Mouse (Mus musculus): ENCODE data around the gene Gm21887.
A peak's percentile ranks its signal among the peaks of the same experiment; 100 is the strongest.
"Not testable (repeated sequence)": the region's sequence is repeated elsewhere in the genome, so short reads cannot be mapped to it uniquely, and the experiment has no call there.

Gm21887 gene

GRCm38 (mm10) chrX:169984331-169984730, 25.1 kb upstream of the Gm21887 start:
- peak; percentile 14 for DNase-seq

- DNase-seq, result peak; percentile 34
Measured at GRCm38 (mm10) chrX:169984853-169985252, 24.6 kb upstream of the Gm21887 start.

DNA sequence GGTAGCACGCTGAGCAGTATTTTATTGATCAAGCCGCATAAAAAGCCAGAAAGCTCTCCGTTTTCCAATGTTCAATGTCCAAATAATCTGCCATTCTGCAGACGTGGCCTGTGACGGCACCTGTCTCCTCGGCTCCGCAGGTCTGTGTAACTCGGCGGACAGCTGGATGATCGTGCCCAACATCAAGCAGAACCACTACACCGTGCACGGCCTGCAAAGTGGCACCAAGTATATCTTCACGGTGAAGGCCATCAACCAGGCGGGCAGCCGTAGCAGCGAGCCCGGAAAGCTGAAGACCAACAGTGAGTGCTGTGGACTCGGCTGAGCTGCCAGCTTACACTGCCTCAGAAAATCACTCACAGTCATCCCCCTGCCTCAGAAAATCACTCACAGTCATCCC, 23.7 kb upstream of the Gm21887 start:
- DNase-seq, result peak; percentile 68

DNA sequence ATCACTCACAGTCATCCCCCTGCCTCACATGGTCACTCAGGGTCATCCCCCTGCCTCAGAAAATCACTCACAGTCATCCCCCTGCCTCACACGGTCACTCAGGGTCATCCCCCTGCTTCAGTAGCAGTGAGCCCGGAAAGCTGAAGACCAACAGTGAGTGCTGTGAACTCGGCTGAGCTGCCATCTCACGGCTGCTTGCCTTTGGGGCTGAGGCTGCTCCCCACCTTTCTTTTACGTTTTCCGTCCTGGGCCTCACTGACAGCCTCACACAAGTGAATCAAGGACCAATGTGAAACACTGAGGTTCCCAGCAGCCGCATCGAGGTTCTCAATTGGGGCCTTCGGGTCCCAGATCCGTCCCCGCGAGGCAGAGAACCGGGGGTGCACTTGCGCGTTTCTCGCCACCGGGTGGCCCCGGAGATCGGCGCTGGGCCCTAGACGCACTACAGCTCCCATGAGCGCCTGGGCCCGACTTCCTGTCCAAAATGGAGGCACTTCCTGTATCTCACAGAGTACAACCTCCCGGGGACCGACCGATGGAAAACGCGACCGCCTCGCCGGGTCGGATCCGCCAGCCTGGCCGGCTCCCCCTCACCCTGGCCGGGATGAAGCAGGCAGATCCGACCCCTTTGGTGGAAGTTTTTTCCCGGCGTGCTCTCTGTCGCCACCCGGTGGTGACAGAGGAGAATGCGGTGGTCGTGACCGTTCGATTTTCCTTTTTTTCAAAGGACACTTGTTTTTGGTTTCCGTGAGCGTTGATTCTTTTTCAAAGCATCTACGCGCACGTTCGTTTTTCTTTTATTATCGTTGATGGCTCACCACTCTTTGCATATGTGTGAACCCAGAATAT, 22.7 kb upstream of the Gm21887 start:
- DNase-seq, result peak; percentile 93

GRCm38 (mm10) chrX:169987368-169987837, 22.1 kb upstream of the Gm21887 start:
- peak; percentile 75 for DNase-seq

DNA sequence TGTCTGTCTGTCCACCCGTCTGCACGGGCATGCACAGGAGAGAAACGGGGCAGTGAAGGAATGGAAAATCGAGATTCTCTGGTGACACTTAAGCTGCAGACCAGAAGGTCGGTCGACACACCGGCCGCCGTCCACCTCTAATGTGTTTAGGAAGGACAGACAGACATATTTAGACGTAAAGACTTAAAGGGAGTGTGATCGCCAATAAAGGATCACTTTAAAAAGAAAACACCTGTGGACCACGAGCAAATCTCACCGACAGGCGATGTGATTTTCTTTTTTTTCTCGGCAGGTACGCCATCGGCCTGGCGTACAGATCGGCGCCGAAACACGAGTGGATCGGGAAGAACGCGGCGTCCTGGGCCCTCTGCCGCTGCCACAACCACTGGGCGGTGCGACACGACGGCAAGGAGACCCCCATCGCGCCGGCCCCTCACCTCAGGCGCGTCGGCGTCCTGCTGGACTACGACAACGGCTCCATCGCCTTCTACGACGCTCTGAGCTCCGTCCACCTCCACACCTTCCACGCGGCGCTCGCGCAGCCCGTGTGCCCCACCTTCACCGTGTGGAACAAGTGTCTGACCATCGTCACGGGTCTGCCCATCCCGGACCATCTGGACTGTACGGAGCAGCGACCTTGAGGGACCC, 20.8 kb upstream of the Gm21887 start:
- peak; percentile 60 for DNase-seq

DNA sequence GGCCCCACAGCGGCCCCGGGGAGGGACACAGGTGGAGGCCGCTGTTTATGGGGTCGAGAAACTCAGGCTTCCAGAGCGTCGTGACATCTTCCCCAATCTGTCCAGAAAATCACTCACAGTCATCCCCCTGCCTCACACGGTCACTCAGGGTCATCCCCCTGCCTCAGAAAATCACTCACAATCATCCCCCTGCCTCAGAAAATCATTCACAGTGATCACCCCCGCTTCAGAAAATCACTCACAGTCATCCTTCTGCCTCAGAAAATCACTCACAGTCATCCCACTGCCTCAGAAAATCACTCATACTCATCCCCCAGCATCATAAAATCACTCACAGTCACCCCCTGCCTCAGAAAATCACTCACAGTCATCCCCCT, 20.3 kb upstream of the Gm21887 start:
- DNase-seq, result not testable (repeated sequence)

DNA sequence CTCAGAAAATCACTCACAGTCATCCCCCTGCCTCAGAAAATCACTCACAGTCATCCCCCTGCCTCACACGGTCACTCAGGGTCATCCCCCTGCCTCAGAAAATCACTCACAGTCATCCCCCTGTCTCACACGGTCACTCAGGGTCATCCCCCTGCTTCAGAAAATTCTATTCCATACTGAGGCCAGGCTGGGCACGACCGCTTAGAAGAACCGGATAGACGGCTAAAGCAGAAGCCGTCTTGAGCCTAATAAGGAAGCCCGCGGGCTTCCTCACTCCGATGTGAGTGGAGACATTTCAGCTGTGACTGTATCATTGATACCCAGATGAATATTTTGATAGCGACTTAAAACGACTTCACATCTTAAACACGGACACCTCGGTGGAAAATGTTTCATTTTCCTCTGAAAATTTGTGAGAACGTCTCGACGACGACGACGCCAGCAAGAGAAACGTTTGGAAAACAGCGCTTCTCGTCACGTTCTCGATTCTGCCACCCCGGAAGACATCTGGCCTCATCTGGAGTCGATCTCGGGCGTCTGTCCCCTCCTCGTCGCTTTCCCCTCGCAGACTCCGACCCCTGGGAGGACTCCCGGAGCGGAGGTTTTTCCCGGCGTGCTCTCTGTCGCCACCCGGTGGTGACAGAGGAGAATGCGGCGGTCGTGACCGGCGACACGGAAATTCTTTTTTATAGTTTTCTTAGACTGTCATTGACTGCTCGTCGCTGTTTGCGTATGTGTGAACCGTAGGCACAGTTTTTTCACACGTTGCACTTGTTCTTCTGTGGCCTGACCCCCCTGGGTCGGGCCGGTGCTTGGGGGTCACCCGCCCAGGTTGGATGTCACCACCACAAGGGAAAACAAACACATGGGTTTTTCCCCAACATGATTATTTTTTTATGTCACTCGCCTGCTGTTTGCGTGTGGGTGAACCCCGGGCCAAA, 19.5 kb upstream of the Gm21887 start:
- DNase-seq, result peak; percentile 65

DNA sequence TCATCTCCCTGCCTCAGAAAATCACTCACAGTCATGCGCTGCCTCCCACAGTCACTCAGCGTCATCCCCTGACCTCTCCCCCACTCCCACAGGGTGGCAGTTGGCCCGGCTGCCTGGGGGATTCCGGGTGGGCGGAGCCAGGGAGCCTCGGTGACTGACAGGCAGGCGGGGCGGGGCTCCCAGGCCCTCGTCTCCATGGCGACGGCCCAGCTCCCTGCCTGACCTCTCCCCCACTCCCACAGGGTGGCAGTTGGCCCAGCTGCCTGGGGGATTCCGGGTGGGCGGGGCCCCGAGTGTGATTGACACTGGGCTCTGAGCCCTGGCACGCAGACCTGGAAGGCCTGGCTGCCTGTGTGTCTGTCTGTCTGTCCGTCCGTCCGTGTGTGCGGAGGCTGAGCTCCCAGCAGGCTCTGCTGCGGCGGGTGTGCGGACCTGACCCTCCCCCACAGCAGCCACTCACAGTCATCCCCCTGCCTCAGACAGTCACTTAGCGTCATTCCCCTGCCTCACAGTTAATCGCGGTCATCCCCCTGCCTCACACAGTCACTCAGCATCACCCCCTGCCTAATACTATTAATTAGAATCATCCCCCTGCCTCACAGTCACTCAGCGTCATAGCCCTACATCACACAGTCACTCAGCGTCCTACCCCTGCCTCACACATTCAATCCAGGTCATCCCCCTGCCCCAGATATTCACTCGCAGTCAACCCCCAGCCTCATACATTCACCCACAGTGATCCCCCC, 18.2 kb upstream of the Gm21887 start:
- DNase-seq, result peak; percentile 92

GRCm38 (mm10) chrX:169992086-169992930, 17.2 kb upstream of the Gm21887 start:
- not testable (repeated sequence) for DNase-seq

DNA sequence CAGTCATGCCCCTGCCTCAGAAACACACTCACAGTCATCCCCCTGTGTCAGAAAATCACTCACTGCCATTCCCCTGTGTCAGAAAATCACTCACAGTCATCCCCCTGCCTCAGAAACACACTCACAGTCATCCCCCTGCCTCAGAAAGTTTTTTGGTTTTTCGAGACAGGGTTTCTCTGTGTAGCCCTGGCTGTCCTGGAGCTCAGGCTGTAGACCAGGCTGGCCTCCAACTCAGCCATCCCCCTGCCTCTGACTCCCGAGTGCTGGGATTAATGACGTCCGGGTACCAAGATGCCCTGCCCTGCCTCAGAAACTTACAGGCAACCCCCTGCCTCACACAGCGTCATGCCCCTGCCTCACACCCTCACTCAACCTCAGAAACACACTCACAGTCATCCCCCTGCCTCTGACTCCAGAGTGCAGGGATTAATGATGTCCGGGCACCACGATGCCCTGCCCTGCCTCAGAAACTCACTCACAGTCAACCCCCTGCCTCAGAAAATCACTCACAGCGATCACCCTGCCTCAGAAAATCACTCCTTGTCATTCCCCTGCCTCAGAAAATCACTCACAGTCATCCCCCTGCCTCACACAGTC, 16.4 kb upstream of the Gm21887 start:
- peak; percentile 59 for DNase-seq

- not testable (repeated sequence) for DNase-seq
Measured at GRCm38 (mm10) chrX:169994011-169994865, 15.2 kb upstream of the Gm21887 start.

GRCm38 (mm10) chrX:169994866-169995711, 14.4 kb upstream of the Gm21887 start:
- not testable (repeated sequence) for DNase-seq

- not testable (repeated sequence) for DNase-seq
Measured at GRCm38 (mm10) chrX:169995909-169996521, 13.4 kb upstream of the Gm21887 start.

GRCm38 (mm10) chrX:169996926-169997325, 12.5 kb upstream of the Gm21887 start:
- DNase-seq, result peak; percentile 60

DNA sequence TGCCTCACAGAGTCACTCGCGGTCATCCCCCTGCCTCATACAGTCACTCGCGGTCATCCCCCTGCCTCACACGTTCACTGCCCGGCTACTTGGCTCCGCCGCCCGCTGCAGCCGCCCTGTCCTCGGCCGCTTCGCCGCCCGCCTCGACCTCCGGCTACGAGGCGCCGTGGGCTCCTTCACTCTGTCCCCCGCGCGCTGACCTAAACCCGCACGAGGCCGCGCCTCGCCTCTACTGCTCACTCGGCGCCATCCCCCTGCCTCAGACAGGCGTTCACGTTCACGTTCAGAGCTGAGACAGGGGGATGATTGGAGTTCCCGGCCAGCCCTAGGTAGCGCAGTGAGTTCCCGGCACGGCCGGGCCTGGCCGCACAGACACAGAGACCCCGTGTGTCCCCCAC, 12.0 kb upstream of the Gm21887 start:
- DNase-seq, result peak; percentile 66

- peak; percentile 91 for DNase-seq
Measured at GRCm38 (mm10) chrX:169997854-169998456, 11.5 kb upstream of the Gm21887 start.

Measured in cerebellum, adult 9-10 months (tissue).